Mouse (Mus musculus) cortical plate, adult 2 months (tissue): ENCODE results near the gene Gnb4. TPM values are rescaled to one million over a fixed set of nuclear protein-coding genes. Genes with fewer than 3 reads are reported as not detected.
A peak's percentile ranks its signal among the peaks of the same experiment; 100 is the strongest.

Experiments
- H3K27ac ChIP-seq: fragments of 200-500 bp; 2 replicates; pipeline ENCODE4 v1.5.1; 2012; ENCODE audit warnings: low read length, control low read depth, inconsistent platforms; ENCODE audit not compliant: insufficient read depth
- H3K4me1 ChIP-seq: fragments of 200-500 bp; 2 replicates; pipeline ENCODE4 v1.6.1; 2011; ENCODE audit warnings: low read length; ENCODE audit not compliant: control insufficient read depth, insufficient read depth
- H3K4me3 ChIP-seq: fragments of 200-500 bp; 2 replicates; pipeline ENCODE4 v1.5.1; 2011; ENCODE audit warnings: mild to moderate bottlenecking, low read length, control low read depth; ENCODE audit not compliant: insufficient read depth
- CTCF ChIP-seq: fragments of 200-500 bp; IDR thresholded peaks from 2 replicates; pipeline ENCODE4 v1.5.1; 2011; ENCODE audit warnings: mild to moderate bottlenecking, control low read depth, low read length; ENCODE audit not compliant: insufficient read depth; ENCODE audit errors: extremely low read depth
- POLR2A ChIP-seq: fragments of 200-500 bp; IDR thresholded peaks from 2 replicates; pipeline ENCODE4 v1.6.1; 2011; ENCODE audit warnings: mild to moderate bottlenecking, low read length, control low read depth; ENCODE audit not compliant: insufficient read depth; ENCODE audit errors: extremely low read depth
- polyA plus RNA-seq: library from polyadenylated mRNA; depleted of rRNA; stranded (reverse); fragments of >200 nt; gene quantifications from 2 replicates; pipeline ENCODE4 v1.2.3, GENCODE M21; 2012; rRNA removed

Gene Gnb4
- polyA plus RNA-seq: 37.4 and 46.6 TPM in 2 replicates

GRCm38 (mm10) chr3:32616331-32617052 lies at the start of gene Gnb4:
Gene Gnb4, minus strand, starts transcription at chr3:32616585.
- no peak for TF ChIP-seq POLR2A
- no peak for TF ChIP-seq CTCF
- Histone ChIP-seq H3K4me1 (no peaks in the 10 kb centered on the region), H3K4me3 (peak within 1 kb of the TSS; percentile 43), H3K27ac (no peak within 1 kb of the TSS; the same call in 1 of the 2 replicates)

- TF ChIP-seq CTCF (no peak), POLR2A (no peak)
- Histone ChIP-seq H3K27ac (no peak overlapping the region), H3K4me3 (no peak overlapping the region), H3K4me1 (peaks cover 2% of the 10 kb centered on the region; the same call in 1 of the 2 replicates)
These were observed 45.2 kb upstream of the Gnb4 start for GRCm38 (mm10) chr3:32661556-32661930.

GRCm38 (mm10) chr3:32660831-32661555 lies 44.6 kb upstream of the Gnb4 start:
- H3K27ac ChIP-seq: no peak overlapping the region

GRCm38 (mm10) chr3:32660276-32660675 lies 43.9 kb upstream of the Gnb4 start:
- Histone ChIP-seq H3K4me3 (no peak overlapping the region), H3K27ac (peak overlapping the region; percentile 42; the same call in 1 of the 2 replicates), H3K4me1 (peaks cover 2% of the 10 kb centered on the region; the same call in 1 of the 2 replicates)
- TF ChIP-seq CTCF: no peak
- no peak for TF ChIP-seq POLR2A

More at GRCm38 (mm10) chr3:32660831-32661555, 44.6 kb upstream of the Gnb4 start:
- H3K4me1 ChIP-seq: peaks cover 2% of the 10 kb centered on the region; the same call in 1 of the 2 replicates
- no peak overlapping the region for H3K4me3 ChIP-seq
- TF ChIP-seq POLR2A (no peak), CTCF (no peak)

- H3K4me1 ChIP-seq: peaks cover 2% of the 10 kb centered on the region; the same call in 1 of the 2 replicates
- no peak overlapping the region for H3K27ac ChIP-seq
- TF ChIP-seq POLR2A (no peak), CTCF (no peak)
- no peak overlapping the region for H3K4me3 ChIP-seq
These were observed 43.1 kb upstream of the Gnb4 start for GRCm38 (mm10) chr3:32659506-32659905.

GRCm38 (mm10) chr3:32658821-32659220 lies 42.4 kb upstream of the Gnb4 start:
- Histone ChIP-seq H3K4me3 (no peak overlapping the region), H3K4me1 (peaks cover 2% of the 10 kb centered on the region; the same call in 1 of the 2 replicates), H3K27ac (no peak overlapping the region)
- TF ChIP-seq POLR2A (no peak), CTCF (no peak)

GRCm38 (mm10) chr3:32658401-32658800 lies 42.0 kb upstream of the Gnb4 start:
- Histone ChIP-seq H3K4me3 (no peak overlapping the region), H3K4me1 (peaks cover 2% of the 10 kb centered on the region; the same call in 1 of the 2 replicates), H3K27ac (no peak overlapping the region)
- TF ChIP-seq CTCF (no peak), POLR2A (no peak)

GRCm38 (mm10) chr3:32656398-32656994 lies 40.1 kb upstream of the Gnb4 start:
- no peak overlapping the region for H3K4me3 ChIP-seq
- no peak for TF ChIP-seq CTCF
- TF ChIP-seq POLR2A: no peak
- peaks cover 2% of the 10 kb centered on the region; the same call in 1 of the 2 replicates for H3K4me1 ChIP-seq
- H3K27ac ChIP-seq: no peak overlapping the region

GRCm38 (mm10) chr3:32655994-32656393 lies 39.6 kb upstream of the Gnb4 start:
- TF ChIP-seq CTCF (no peak), POLR2A (no peak)
- no peak overlapping the region for H3K27ac ChIP-seq
- H3K4me3 ChIP-seq: no peak overlapping the region
- peaks cover 2% of the 10 kb centered on the region; the same call in 1 of the 2 replicates for H3K4me1 ChIP-seq
